Mouse (Mus musculus): ENCODE data around the gene Kcnk4.

DNA sequence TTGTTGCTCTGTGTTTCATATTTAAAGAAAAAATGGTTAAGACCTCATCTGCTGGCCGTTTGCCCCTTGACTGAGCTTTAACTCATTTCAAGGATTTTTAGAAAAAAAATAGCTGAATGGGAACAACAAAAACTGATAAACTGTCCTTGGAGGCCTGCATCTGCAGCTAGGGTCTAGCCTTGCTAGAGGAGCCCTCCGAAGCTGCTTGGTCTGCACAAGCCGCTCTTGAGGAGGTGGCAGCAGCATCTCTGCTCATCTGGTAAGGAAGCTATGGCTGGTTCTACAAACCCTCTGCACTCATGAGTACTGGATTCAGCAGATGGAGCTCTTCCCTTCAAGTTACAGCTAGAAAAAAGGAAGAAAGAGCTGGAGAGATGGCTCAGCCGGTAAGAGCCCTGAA, 56.4 kb downstream of the Kcnk4 start:
- TF ChIP-seq MYOG (IDR thresholded peaks at IDR 0.05; ENCODE audit: control insufficient read depth in 1 of 3, insufficient read depth in 1 of 3, insufficient read length in 2 of 3, low read depth in 2 of 3) = no peak
- no peak for TF ChIP-seq TCF12 (IDR thresholded peaks at IDR 0.05; ENCODE audit: insufficient read depth, poor library complexity, severe bottlenecking)
- TF ChIP-seq USF1 (IDR thresholded peaks at IDR 0.05; ENCODE audit: low read depth) = no peak
- TF ChIP-seq POLR2A (IDR thresholded peaks at IDR 0.05; ENCODE audit: insufficient read length, low read depth) = no peak
- no peak for TF ChIP-seq CEBPB (IDR thresholded peaks at IDR 0.05; ENCODE audit: insufficient read depth, poor library complexity, severe bottlenecking)
- no peak for TF ChIP-seq MAX (IDR thresholded peaks at IDR 0.05; ENCODE audit: low read depth)
- no peak for TF ChIP-seq E2F4 (IDR thresholded peaks at IDR 0.05; ENCODE audit: insufficient read depth)

All from myocyte (in vitro differentiated cells).